Mouse (Mus musculus) midbrain, embryonic 14.5 days (tissue): ENCODE data around the gene Olfr1512. TPM values are rescaled to one million over a fixed set of nuclear protein-coding genes. Genes with fewer than 3 reads are reported as not detected.

Source experiments
- polyA plus RNA-seq: library from polyadenylated mRNA; unstranded; fragments of >200 nt; fragmentation: Nextera tagmentation; extraction: Ambion mirVana; gene quantifications from 2 replicates; pipeline ENCODE4 v1.2.1, GENCODE M21; 2014

Olfr1512 gene
- polyA plus RNA-seq, 1 experiment from 2014 or later: not detected

Other genes starting within 250 kb of the Olfr1512 start
- 58.7 and 74.9 TPM in 2 replicates for gene Supt16, start 181.8 kb downstream of the Olfr1512 start, polyA plus RNA-seq
- gene Chd8, start 121.4 kb downstream of the Olfr1512 start, polyA plus RNA-seq: 47.5 and 53.4 TPM in 2 replicates
- 52.6 and 56.1 TPM in 2 replicates for gene Tox4, start 100.0 kb downstream of the Olfr1512 start, polyA plus RNA-seq
- gene Rab2b, start 99.6 kb downstream of the Olfr1512 start, polyA plus RNA-seq: 60.4 and 65.7 TPM in 2 replicates
- gene Mettl3, start 74.0 kb downstream of the Olfr1512 start, polyA plus RNA-seq: 39.8 and 42.8 TPM in 2 replicates
- gene Sall2, start 50.4 kb downstream of the Olfr1512 start, polyA plus RNA-seq: 40.1 and 55.6 TPM in 2 replicates
- not detected in 2 replicates for gene Olfr1513, start 22.8 kb downstream of the Olfr1512 start, polyA plus RNA-seq
- gene Olfr1511, start 18.2 kb upstream of the Olfr1512 start, polyA plus RNA-seq: 0.15 TPM in 1 of 2 replicates, not detected in the other
- not detected in 2 replicates for gene Olfr1510, start 35.2 kb upstream of the Olfr1512 start, polyA plus RNA-seq
- not detected in 2 replicates for gene Olfr1509, start 63.8 kb upstream of the Olfr1512 start, polyA plus RNA-seq
- not detected in 2 replicates for gene Olfr1508, start 88.3 kb upstream of the Olfr1512 start, polyA plus RNA-seq
- not detected in 2 replicates for gene Olfr1507, start 116.6 kb upstream of the Olfr1512 start, polyA plus RNA-seq